Mouse (Mus musculus): ENCODE measurements around the gene Unc5c. TPM values are rescaled to one million over a fixed set of nuclear protein-coding genes. Genes with fewer than 3 reads are reported as not detected.

Unc5c gene
- total and polyA plus RNA-seq, 3 experiments = not detected

- Histone ChIP-seq H3K4me1 (ENCODE audit: control insufficient read depth in 1 of 2, insufficient read depth in 2 of 2) (peaks cover 0 to 3% of the 10 kb centered on the region in 2 experiments; a peak in 1 of 4 replicates), H3K9me3 (replicated peaks; ENCODE audit: low read length) (no peaks in the 10 kb centered on the region), H3K4me3 (replicated peaks in 1 of 3; ENCODE audit: low read depth in 2 of 3, low read length in 2 of 3, poor library complexity in 1 of 3) (no peak overlapping the region), H3K4me2 (ENCODE audit: insufficient read depth, low read depth, poor library complexity, severe bottlenecking) (no peak overlapping the region), H3K79me2 (replicated peaks; ENCODE audit: control insufficient read depth, extremely low read depth, insufficient read depth, poor library complexity, severe bottlenecking) (no peaks in the 10 kb centered on the region), H3K27me3 (replicated peaks) (no peaks in the 10 kb centered on the region), H3K27ac (ENCODE audit: insufficient read depth, low read depth) (no peak overlapping the region), H3K36me3 (replicated peaks in 1 of 2; ENCODE audit: control insufficient read depth in 1 of 2, insufficient read depth in 1 of 2, low read length in 1 of 2) (no peaks in the 10 kb centered on the region), H3K9ac (ENCODE audit: insufficient read depth, low read depth) (no peak overlapping the region)
- no peak for TF ChIP-seq GABPA (IDR thresholded peaks at IDR 0.05; ENCODE audit: insufficient replicate concordance, low read depth, low read length)
- no peak for TF ChIP-seq SIN3A (IDR thresholded peaks at IDR 0.05; ENCODE audit: low read length)
- TF ChIP-seq MAZ (IDR thresholded peaks at IDR 0.05; ENCODE audit: low read depth, low read length) = no peak
- TF ChIP-seq E2F4 (IDR thresholded peaks at IDR 0.05; ENCODE audit: insufficient replicate concordance, low read depth, low read length) = no peak
- no peak for TF ChIP-seq CHD2 (IDR thresholded peaks at IDR 0.05; ENCODE audit: low read length)
- TF ChIP-seq PAX5 (IDR thresholded peaks at IDR 0.05; ENCODE audit: low read length) = no peak
- no peak for TF ChIP-seq JUN (IDR thresholded peaks at IDR 0.05; ENCODE audit: insufficient read depth, low read depth, low read length)
- no peak for TF ChIP-seq ZNF384 (IDR thresholded peaks at IDR 0.05; ENCODE audit: low read depth, low read length)
- TF ChIP-seq ETS1 (conservative IDR thresholded peaks at IDR 0.05; ENCODE audit: low read depth, low read length) = no peak
- TF ChIP-seq KAT2A (IDR thresholded peaks at IDR 0.05; ENCODE audit: insufficient replicate concordance, low read length) = no peak
- no peak for TF ChIP-seq UBTF (IDR thresholded peaks at IDR 0.05; ENCODE audit: low read depth, low read length)
- TF ChIP-seq USF2 (conservative IDR thresholded peaks at IDR 0.05; ENCODE audit: low read depth, low read length) = no peak
- TF ChIP-seq USF1 (IDR thresholded peaks at IDR 0.05; ENCODE audit: low read depth, low read length) = no peak
- no peak for TF ChIP-seq HCFC1 (IDR thresholded peaks at IDR 0.05; ENCODE audit: low read depth, low read length)
- TF ChIP-seq POLR2AphosphoS2 (IDR thresholded peaks at IDR 0.05; ENCODE audit: low read depth, low read length) = no peak
- no peak for TF ChIP-seq MYC (IDR thresholded peaks at IDR 0.05; ENCODE audit: low read depth, low read length)
- no peak for TF ChIP-seq TCF12 (IDR thresholded peaks at IDR 0.05; ENCODE audit: low read depth, low read length)
- dilution Hi-C loops (cut with MboI; ENCODE audit: extremely low pct_ligation_motif_present, extremely low pct_unique_long_range_greater_than_20kb, low sequenced_read_pairs) (no loop called here), in situ Hi-C loops (cut with MboI; ENCODE audit: low pct_ligation_motif_present, low pct_unique_long_range_greater_than_20kb, low sequenced_read_pairs) (no loop called here)
- DNase-seq (ENCODE audit: extremely low read depth) = no peak
Measured at GRCm38 (mm10) chr3:141528751-141529150, 63.7 kb downstream of the Unc5c start.

- H3K79me2 ChIP-seq (replicated peaks; ENCODE audit: control insufficient read depth, extremely low read depth, insufficient read depth, poor library complexity, severe bottlenecking) = no peaks in the 10 kb centered on the region
- DNase-seq (ENCODE audit: extremely low read depth) = no peak
- no peak overlapping the region for H3K4me3 ChIP-seq (replicated peaks in 1 of 3; ENCODE audit: low read depth in 2 of 3, low read length in 2 of 3, poor library complexity in 1 of 3)
- H3K9ac ChIP-seq (ENCODE audit: insufficient read depth, low read depth) = no peak overlapping the region
- no peaks in the 10 kb centered on the region for H3K27me3 ChIP-seq (replicated peaks)
- H3K4me2 ChIP-seq (ENCODE audit: insufficient read depth, low read depth, poor library complexity, severe bottlenecking) = no peak overlapping the region
- H3K27ac ChIP-seq (ENCODE audit: insufficient read depth, low read depth) = no peak overlapping the region
- dilution Hi-C loops (cut with MboI; ENCODE audit: extremely low pct_ligation_motif_present, extremely low pct_unique_long_range_greater_than_20kb, low sequenced_read_pairs) = no loop called here
- TF ChIP-seq MAZ (IDR thresholded peaks at IDR 0.05; ENCODE audit: low read depth, low read length) (no peak), CTCF (conservative IDR thresholded peaks at IDR 0.05 in 1 of 2, IDR thresholded peaks at IDR 0.05 in 1 of 2; ENCODE audit: low read depth in 2 of 2, low read length in 2 of 2) (no peak), ELF1 (IDR thresholded peaks at IDR 0.05; ENCODE audit: low read depth, low read length) (no peak), ZKSCAN1 (IDR thresholded peaks at IDR 0.05; ENCODE audit: borderline replicate concordance, low read depth, low read length) (no peak), CHD1 (IDR thresholded peaks at IDR 0.05; ENCODE audit: low read depth, low read length) (no peak), ETS1 (conservative IDR thresholded peaks at IDR 0.05; ENCODE audit: low read depth, low read length) (no peak), KAT2A (IDR thresholded peaks at IDR 0.05; ENCODE audit: insufficient replicate concordance, low read length) (no peak), USF2 (conservative IDR thresholded peaks at IDR 0.05; ENCODE audit: low read depth, low read length) (no peak), USF1 (IDR thresholded peaks at IDR 0.05; ENCODE audit: low read depth, low read length) (no peak), MYC (IDR thresholded peaks at IDR 0.05; ENCODE audit: low read depth, low read length) (no peak), ZMIZ1 (IDR thresholded peaks at IDR 0.05; ENCODE audit: low read depth, low read length) (no peak), MEF2A (IDR thresholded peaks at IDR 0.05; ENCODE audit: borderline replicate concordance, low read depth, low read length) (no peak), PAX5 (IDR thresholded peaks at IDR 0.05; ENCODE audit: low read length) (no peak), EP300 (IDR thresholded peaks at IDR 0.05; ENCODE audit: low read length) (no peak), POLR2AphosphoS2 (IDR thresholded peaks at IDR 0.05; ENCODE audit: low read depth, low read length) (no peak), ZC3H11A (IDR thresholded peaks at IDR 0.05; ENCODE audit: low read depth, low read length) (no peak), SMC3 (IDR thresholded peaks at IDR 0.05; ENCODE audit: low read depth, low read length) (no peak), IRF4 (IDR thresholded peaks at IDR 0.05; ENCODE audit: low read depth, low read length) (no peak)
- H3K36me3 ChIP-seq (replicated peaks in 1 of 2; ENCODE audit: control insufficient read depth in 1 of 2, insufficient read depth in 1 of 2, low read length in 1 of 2) = no peaks in the 10 kb centered on the region
- H3K9me3 ChIP-seq (replicated peaks; ENCODE audit: low read length) = no peaks in the 10 kb centered on the region
- in situ Hi-C loops (cut with MboI; ENCODE audit: low pct_ligation_motif_present, low pct_unique_long_range_greater_than_20kb, low sequenced_read_pairs) = no loop called here
- peaks cover 0 to 3% of the 10 kb centered on the region in 2 experiments; a peak in 1 of 4 replicates for H3K4me1 ChIP-seq (ENCODE audit: control insufficient read depth in 1 of 2, insufficient read depth in 2 of 2)
Measured at GRCm38 (mm10) chr3:141529599-141529998, 64.6 kb downstream of the Unc5c start.

Measured in CH12.LX (cell line).